Mouse (Mus musculus): ENCODE results near the gene Tmem167b. TPM values are rescaled to one million over a fixed set of nuclear protein-coding genes. Genes with fewer than 3 reads are reported as not detected.

The Tmem167b gene
- total and polyA plus RNA-seq, 2 experiments: 2.7 to 25.7 TPM

DNA sequence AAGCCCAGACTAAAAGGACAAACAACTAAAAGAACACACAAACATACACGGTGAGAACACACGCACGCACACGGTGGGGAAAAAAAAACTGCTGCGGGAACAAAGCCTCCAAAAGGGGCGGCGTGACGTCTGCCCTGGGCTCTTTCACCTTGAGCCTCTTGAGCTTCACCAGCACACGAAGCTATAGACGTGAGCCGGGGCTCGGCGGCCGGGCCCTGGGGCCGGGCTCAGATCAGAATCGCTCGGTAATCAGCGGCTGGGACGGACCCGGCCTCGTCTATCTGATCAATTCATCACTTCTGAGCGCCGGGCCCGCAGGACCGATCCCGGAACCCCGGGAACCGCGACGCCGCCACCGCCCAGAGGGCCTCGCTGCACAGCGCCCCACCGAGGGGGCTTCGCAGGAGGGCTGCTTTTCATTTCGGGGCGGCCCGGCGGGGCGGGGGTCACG is 8.1 kb downstream of the Tmem167b start:
- Histone ChIP-seq H3K4me1 (ENCODE audit: control insufficient read depth, insufficient read depth, low read length) (no peaks in the 10 kb centered on the region), H3K36me3 (ENCODE audit: control insufficient read depth, insufficient read depth, low read length) (peaks cover 11% of the 10 kb centered on the region; the same call in 1 of the 2 replicates), H3K27ac (replicated peaks; ENCODE audit: insufficient read depth, low read depth, low read length) (peak overlapping the region; percentile 42), H3K4me3 (ENCODE audit: insufficient read depth, low read depth, low read length) (peak overlapping the region; percentile 77), H3K27me3 (ENCODE audit: control insufficient read depth, insufficient read depth, low read length) (no peaks in the 10 kb centered on the region), H3K79me2 (ENCODE audit: control insufficient read depth, insufficient read depth, low read length) (no peaks in the 10 kb centered on the region), H3K9ac (ENCODE audit: low read depth, low read length) (peak overlapping the region; percentile 88)
- no peak for DNase-seq (ENCODE audit: extremely low read depth, low read depth, low spot score)
- TF ChIP-seq CTCF (IDR thresholded peaks at IDR 0.05; ENCODE audit: low read depth, low read length) (no peak), POLR2A (IDR thresholded peaks at IDR 0.05; ENCODE audit: extremely low read depth, insufficient read depth, low read length) (no peak)
- under 1% methylated on average over 42 of the region's 42 CpGs for WGBS

DNA sequence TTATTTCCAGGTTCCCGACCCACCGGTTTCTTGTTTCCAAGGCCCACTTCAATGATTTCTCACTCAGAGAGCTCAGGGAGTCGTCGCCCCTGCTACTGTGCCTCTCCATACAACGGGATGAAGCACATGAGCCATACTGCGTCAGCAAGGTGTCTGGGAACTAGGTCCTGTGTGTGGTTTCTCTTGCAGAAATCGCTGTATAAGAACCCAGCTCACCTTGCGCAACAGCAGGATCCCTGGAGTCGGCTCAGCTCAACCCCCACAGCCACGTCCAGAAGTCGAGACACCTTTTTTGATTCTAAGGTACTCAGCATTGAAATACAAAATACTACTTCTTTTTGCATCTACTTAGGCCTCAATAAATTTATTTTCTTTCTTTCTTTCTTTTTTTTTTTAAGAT is 20.0 kb downstream of the Tmem167b start:
- 75% methylated on average over 11 of the region's 11 CpGs for WGBS
- no peaks in the 10 kb centered on the region for H3K36me3 ChIP-seq (ENCODE audit: control insufficient read depth, insufficient read depth, low read length)
- no peaks in the 10 kb centered on the region for H3K4me1 ChIP-seq (ENCODE audit: control insufficient read depth, insufficient read depth, low read length)
- no peaks in the 10 kb centered on the region for H3K79me2 ChIP-seq (ENCODE audit: control insufficient read depth, insufficient read depth, low read length)
- DNase-seq (ENCODE audit: extremely low read depth, low read depth, low spot score): no peak
- H3K9ac ChIP-seq (ENCODE audit: low read depth, low read length): no peak overlapping the region
- H3K4me3 ChIP-seq (ENCODE audit: insufficient read depth, low read depth, low read length): no peak overlapping the region
- no peak for TF ChIP-seq CTCF (IDR thresholded peaks at IDR 0.05; ENCODE audit: low read depth, low read length)
- TF ChIP-seq POLR2A (IDR thresholded peaks at IDR 0.05; ENCODE audit: extremely low read depth, insufficient read depth, low read length): no peak
- no peaks in the 10 kb centered on the region for H3K27me3 ChIP-seq (ENCODE audit: control insufficient read depth, insufficient read depth, low read length)
- no peak overlapping the region for H3K27ac ChIP-seq (replicated peaks; ENCODE audit: insufficient read depth, low read depth, low read length)

DNA sequence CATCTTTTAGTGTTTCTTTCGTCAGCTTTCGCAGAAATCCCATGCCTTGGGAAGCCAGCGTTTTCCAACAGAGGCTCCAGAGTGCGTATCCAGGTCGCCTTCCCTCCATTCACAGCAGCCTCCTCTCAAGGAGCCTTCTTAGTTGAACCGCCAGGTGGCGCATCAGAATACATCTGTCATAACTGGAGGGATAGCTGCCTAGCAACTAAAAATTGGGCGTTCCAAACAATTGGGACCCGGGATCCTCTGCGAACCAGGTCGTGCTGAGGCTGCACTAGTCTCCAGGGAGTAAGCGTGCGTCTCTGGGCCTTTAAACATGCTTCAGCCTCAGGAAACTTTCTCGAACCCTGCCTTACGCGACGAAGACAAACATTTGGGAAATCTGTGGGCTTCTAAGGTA is 25.0 kb downstream of the Tmem167b start:
- Histone ChIP-seq H3K27ac (replicated peaks; ENCODE audit: insufficient read depth, low read depth, low read length) (no peak overlapping the region), H3K79me2 (ENCODE audit: control insufficient read depth, insufficient read depth, low read length) (no peaks in the 10 kb centered on the region), H3K9ac (ENCODE audit: low read depth, low read length) (no peak overlapping the region), H3K27me3 (ENCODE audit: control insufficient read depth, insufficient read depth, low read length) (peaks cover 5% of the 10 kb centered on the region; the same call in 1 of the 2 replicates), H3K4me3 (ENCODE audit: insufficient read depth, low read depth, low read length) (no peak overlapping the region), H3K36me3 (ENCODE audit: control insufficient read depth, insufficient read depth, low read length) (no peaks in the 10 kb centered on the region), H3K4me1 (ENCODE audit: control insufficient read depth, insufficient read depth, low read length) (peaks cover 5% of the 10 kb centered on the region; the same call in 1 of the 2 replicates)
- 13% methylated on average over 17 of the region's 17 CpGs for WGBS
- no peak for TF ChIP-seq POLR2A (IDR thresholded peaks at IDR 0.05; ENCODE audit: extremely low read depth, insufficient read depth, low read length)
- peak; percentile 81 for TF ChIP-seq CTCF (IDR thresholded peaks at IDR 0.05; ENCODE audit: low read depth, low read length)
- DNase-seq (ENCODE audit: extremely low read depth, low read depth, low spot score): peak; percentile 66

DNA sequence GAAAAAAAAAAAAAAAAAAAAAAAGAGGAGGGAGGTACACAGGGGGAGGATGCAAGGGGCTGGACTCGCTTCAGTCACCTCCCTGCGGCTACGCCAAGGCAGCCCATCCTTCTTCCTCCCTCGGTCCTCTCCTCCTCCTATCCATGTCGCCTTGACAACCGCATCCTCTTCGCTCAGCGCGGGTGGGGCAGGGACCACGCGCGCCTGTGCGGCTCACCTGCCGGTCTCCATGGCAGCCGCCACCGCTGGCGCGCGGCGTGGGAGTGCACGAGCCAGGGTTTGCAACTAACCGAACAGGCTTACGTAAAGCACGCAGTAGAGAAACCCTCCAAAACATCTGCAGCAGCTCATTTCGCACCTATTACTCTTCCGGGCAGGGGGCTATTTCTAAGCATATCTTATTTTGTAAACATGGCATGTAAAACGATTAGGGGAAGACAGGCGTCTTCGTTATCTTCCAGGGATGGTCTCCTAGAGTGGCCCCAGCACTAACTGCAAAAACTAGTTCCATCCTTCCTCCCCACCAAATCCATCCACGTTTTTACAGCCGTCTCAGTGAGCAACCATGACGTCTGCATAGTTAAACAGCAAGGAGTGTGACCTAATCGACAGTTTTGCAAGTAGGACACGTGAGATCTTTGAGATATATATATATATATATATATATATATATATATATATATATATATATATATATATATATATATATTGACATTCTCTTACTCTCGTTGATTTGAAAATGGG is 25.6 kb downstream of the Tmem167b start, which contains the start of gene 5330417C22Rik:
Gene 5330417C22Rik, minus strand, starts transcription at position 20 of the 744 bp plus-strand sequence.
- TF ChIP-seq CTCF (IDR thresholded peaks at IDR 0.05; ENCODE audit: low read depth, low read length) (no peak), POLR2A (IDR thresholded peaks at IDR 0.05; ENCODE audit: extremely low read depth, insufficient read depth, low read length) (no peak)
- Histone ChIP-seq H3K9ac (ENCODE audit: low read depth, low read length) (no peak within 1 kb of the TSS), H3K4me1 (ENCODE audit: control insufficient read depth, insufficient read depth, low read length) (peaks cover 5% of the 10 kb centered on the region; the same call in 1 of the 2 replicates), H3K27me3 (ENCODE audit: control insufficient read depth, insufficient read depth, low read length) (peaks cover 5% of the 10 kb centered on the region; the same call in 1 of the 2 replicates), H3K36me3 (ENCODE audit: control insufficient read depth, insufficient read depth, low read length) (no peaks in the 10 kb centered on the region), H3K4me3 (ENCODE audit: insufficient read depth, low read depth, low read length) (peak within 1 kb of the TSS; percentile 41; the same call in 1 of the 2 replicates), H3K27ac (replicated peaks; ENCODE audit: insufficient read depth, low read depth, low read length) (no peak within 1 kb of the TSS), H3K79me2 (ENCODE audit: control insufficient read depth, insufficient read depth, low read length) (no peaks in the 10 kb centered on the region)
- DNase-seq (ENCODE audit: extremely low read depth, low read depth, low spot score): no peak
- WGBS: 4% methylated on average over 35 of the region's 35 CpGs

DNA sequence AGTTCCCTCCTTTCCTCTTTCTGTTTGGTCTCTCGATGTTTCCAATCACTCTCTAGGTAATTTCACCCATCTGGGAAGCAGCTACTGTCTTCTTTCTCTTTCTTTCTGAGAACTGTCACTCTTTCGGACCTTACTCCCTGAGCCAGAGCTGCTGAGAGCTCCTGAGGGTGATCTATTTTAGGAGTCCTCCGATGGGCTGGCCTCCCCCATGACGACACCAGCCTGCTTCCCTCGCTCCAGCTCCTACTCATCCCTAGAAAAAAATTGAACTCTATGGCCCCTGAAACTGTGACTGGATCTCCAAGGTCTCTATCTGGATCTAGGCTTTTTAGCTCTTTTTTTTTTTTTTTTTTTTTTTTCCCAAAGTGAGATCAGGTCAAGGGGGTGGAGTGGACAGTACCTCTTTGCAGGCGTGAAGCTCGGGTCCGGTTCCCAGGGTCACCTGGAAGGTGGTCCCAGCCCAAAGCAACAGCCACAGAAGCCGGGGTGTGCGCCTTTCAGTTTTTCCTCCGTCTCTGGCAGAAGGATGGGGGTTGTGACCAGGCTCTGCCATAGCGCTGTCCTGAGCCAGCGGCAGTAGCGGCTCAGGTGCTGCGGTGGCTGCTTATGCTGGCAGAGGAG is 26.3 kb downstream of the Tmem167b start:
- peaks cover 5% of the 10 kb centered on the region; the same call in 1 of the 2 replicates for H3K27me3 ChIP-seq (ENCODE audit: control insufficient read depth, insufficient read depth, low read length)
- H3K36me3 ChIP-seq (ENCODE audit: control insufficient read depth, insufficient read depth, low read length): no peaks in the 10 kb centered on the region
- H3K4me3 ChIP-seq (ENCODE audit: insufficient read depth, low read depth, low read length): no peak overlapping the region
- H3K79me2 ChIP-seq (ENCODE audit: control insufficient read depth, insufficient read depth, low read length): no peaks in the 10 kb centered on the region
- no peak overlapping the region for H3K9ac ChIP-seq (ENCODE audit: low read depth, low read length)
- WGBS: 26% methylated on average over 15 of the region's 15 CpGs
- H3K27ac ChIP-seq (replicated peaks; ENCODE audit: insufficient read depth, low read depth, low read length): no peak overlapping the region
- peaks cover 5% of the 10 kb centered on the region; the same call in 1 of the 2 replicates for H3K4me1 ChIP-seq (ENCODE audit: control insufficient read depth, insufficient read depth, low read length)
- no peak for DNase-seq (ENCODE audit: extremely low read depth, low read depth, low spot score)
- no peak for TF ChIP-seq POLR2A (IDR thresholded peaks at IDR 0.05; ENCODE audit: extremely low read depth, insufficient read depth, low read length)
- TF ChIP-seq CTCF (IDR thresholded peaks at IDR 0.05; ENCODE audit: low read depth, low read length): no peak
